Mouse (Mus musculus) spleen, postnatal 14 days (tissue): ENCODE results near the gene Pip4p1.
"Not testable (repeated sequence)": the region's sequence is repeated elsewhere in the genome, so short reads cannot be mapped to it uniquely, and the experiment has no call there.

Experiments used
- DNase-seq, 2 experiments: peaks; one replicate each; pipeline ENCODE4 v3.0.0; 2021 to 2022; ENCODE audit warnings: low spot score in 2 of 2

Gene Pip4p1

GRCm38 (mm10) chr14:50930754-50931492 lies at the start of gene Pip4p1, which contains the start of gene Pnp:
Gene Pip4p1 (minus strand): TSS chr14:50930856.
Gene Pnp (plus strand): TSS chr14:50931082.
- DNase-seq: peak; percentile 98 to 99

- DNase-seq: no peak
These were observed 49.0 kb upstream of the Pip4p1 start for GRCm38 (mm10) chr14:50979631-50980030.

GRCm38 (mm10) chr14:50978451-50978850 lies 47.8 kb upstream of the Pip4p1 start:
- DNase-seq: not testable (repeated sequence)

- DNase-seq: no peak
These were observed 46.0 kb upstream of the Pip4p1 start for GRCm38 (mm10) chr14:50976674-50977073.

GRCm38 (mm10) chr14:50975001-50975400 lies 44.3 kb upstream of the Pip4p1 start:
- no peak for DNase-seq

- DNase-seq: no peak
These were observed 43.0 kb upstream of the Pip4p1 start for GRCm38 (mm10) chr14:50973700-50974099.

- not testable (repeated sequence) for DNase-seq
These were observed 42.4 kb upstream of the Pip4p1 start for GRCm38 (mm10) chr14:50973054-50973453.

GRCm38 (mm10) chr14:50970822-50971221 lies 40.2 kb upstream of the Pip4p1 start:
- no peak for DNase-seq

GRCm38 (mm10) chr14:50969558-50970544 lies 39.2 kb upstream of the Pip4p1 start:
- no peak for DNase-seq

GRCm38 (mm10) chr14:50969041-50969440 lies 38.4 kb upstream of the Pip4p1 start:
- DNase-seq: no peak

GRCm38 (mm10) chr14:50968216-50968980 lies 37.7 kb upstream of the Pip4p1 start:
- DNase-seq: no peak

GRCm38 (mm10) chr14:50958289-50958995 lies 27.8 kb upstream of the Pip4p1 start:
- not testable (repeated sequence) for DNase-seq

GRCm38 (mm10) chr14:50957146-50957545 lies 26.5 kb upstream of the Pip4p1 start:
- not testable (repeated sequence) for DNase-seq

GRCm38 (mm10) chr14:50956724-50957123 lies 26.1 kb upstream of the Pip4p1 start:
- not testable (repeated sequence) for DNase-seq

- peak; percentile 58 to 66 for DNase-seq
These were observed 25.4 kb upstream of the Pip4p1 start, which contains the start of gene Pnp2 for GRCm38 (mm10) chr14:50955942-50956508. Gene Pnp2 (plus strand): TSS chr14:50955992.

GRCm38 (mm10) chr14:50955487-50955886 lies 24.8 kb upstream of the Pip4p1 start:
- no peak for DNase-seq

GRCm38 (mm10) chr14:50945526-50945925 lies 14.9 kb upstream of the Pip4p1 start:
- not testable (repeated sequence) for DNase-seq

- DNase-seq: not testable (repeated sequence)
These were observed 14.4 kb upstream of the Pip4p1 start for GRCm38 (mm10) chr14:50945081-50945480.

GRCm38 (mm10) chr14:50944668-50945033 lies 14.0 kb upstream of the Pip4p1 start:
- not testable (repeated sequence) for DNase-seq

GRCm38 (mm10) chr14:50943932-50944667 lies 13.4 kb upstream of the Pip4p1 start, which contains the start of gene Gm49342:
Gene Gm49342 (plus strand): TSS chr14:50944517.
- DNase-seq: peak; percentile 89 to 92
